Mouse (Mus musculus): ENCODE results near the gene Adgrg6. TPM values are rescaled to one million over a fixed set of nuclear protein-coding genes. Genes with fewer than 3 reads are reported as not detected.

Gene Adgrg6
- total RNA-seq, 2 experiments from 2014 or later, result 2.9 to 3.2 TPM

DNA sequence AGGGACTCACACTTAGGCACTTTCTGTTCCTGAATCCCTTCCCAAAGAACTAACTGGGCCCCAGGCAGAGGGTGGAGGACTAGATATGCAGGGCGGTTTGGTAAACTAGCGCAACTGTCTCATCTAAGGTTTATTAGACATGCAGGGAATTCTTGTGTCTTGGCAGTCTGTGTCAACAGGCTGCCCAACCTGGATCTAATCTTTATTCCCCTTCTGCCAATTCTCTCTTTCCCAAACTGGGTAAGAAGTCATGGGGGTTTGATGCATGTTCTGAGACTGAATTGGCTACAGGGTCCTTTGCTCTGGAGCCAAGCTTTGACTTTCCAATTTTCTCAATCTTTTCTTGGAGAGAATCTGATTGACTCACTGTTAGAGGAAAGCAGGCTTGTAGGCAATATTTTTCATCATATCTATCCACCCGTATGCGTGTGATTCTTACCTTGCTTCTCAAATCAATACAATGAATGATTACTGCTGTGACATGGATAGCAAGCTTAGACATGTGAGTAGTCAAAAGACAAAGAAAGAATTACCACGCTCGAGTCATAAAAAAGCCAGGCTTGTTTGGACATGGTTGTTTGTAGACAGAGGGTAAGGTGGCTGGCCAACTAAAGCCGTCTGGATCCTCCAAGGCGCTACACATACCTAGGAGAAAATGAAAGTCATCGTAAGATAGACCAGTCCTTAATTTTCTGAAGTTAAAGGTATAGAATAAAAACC lies 104.4 kb downstream of the Adgrg6 start:
- no peak for DNase-seq (ENCODE audit: low spot score in 2 of 2)
- intact Hi-C loops (cut with DNase I), result no loop called here

DNA sequence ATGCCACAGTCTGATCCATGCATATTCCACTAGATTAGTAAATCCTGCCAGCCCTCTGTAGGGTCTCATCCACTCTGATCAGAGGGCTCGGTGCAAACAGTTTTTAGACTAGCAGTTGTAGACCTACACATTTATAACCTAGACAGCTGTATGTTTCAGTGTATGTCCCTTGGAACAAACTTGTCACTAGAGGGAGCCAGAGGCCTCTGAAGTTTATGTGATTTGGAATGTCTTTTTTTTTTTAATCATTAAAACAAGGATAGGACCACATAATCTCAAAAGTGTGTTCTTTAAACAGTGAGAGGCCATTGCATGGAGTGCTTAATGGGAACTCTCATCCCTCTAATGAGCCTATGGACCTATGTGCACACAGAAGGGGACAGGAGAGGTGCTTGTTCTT lies 141.4 kb downstream of the Adgrg6 start:
- intact Hi-C loops (cut with DNase I), result loop anchor here (2.0 kb wide), 1 partner anchor 301 kb away; the partner anchor contains the start of genes Nmbr and Vta1
- no peak for DNase-seq (ENCODE audit: low spot score in 2 of 2)

DNA sequence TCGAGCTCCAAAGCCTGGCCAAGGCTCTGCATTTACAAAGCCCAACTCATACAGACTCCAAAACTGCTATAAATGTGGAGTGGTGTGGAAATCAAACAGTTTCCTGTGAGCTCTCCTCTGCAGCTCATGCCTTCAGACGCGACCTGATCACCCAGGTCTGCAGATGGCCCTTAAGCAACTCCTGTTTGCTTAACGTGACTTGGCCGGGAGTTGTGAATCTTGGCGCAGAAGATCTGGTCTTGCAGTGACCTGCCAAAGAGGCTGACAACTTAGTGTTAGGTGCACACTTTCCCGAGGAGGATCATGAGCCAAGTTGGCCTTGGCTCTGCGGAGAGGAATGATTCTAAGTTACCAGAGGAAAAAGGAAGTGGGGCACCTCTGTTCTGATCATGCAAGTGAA lies 143.7 kb downstream of the Adgrg6 start:
- DNase-seq (ENCODE audit: low spot score in 2 of 2), result no peak
- intact Hi-C loops (cut with DNase I), result no loop called here

DNA sequence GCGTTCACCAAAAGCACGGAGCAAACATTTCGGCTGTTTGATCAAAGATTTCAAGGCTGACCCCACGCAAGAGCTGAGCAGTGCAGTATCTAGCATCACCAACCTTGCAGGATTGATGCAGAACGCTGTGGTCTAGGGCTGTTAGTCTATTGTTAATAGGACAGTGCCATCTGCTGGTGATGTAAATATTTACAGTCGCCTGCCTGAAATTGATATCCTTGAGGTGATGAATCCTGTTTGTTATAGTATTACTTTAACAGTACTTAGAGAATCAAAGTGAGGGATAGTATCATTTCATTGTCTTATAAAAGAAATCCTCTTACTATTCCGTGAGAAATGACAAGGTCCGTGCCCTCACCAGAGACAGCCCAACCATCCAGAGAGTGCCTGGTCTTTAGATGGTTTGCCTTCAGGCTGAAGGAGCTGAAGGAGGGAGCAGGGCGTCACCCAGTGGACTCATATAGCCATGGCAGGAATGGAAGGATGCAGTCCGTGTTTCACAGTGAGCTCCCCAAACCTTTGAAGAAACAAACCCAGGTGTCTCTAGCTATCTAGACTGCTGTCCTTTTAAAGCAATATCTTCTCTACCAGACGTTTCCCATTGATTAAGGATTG lies 154.3 kb downstream of the Adgrg6 start:
- intact Hi-C loops (cut with DNase I), result loop anchor here (2.0 to 5.0 kb wide), 4 partner anchors 69 to 1374 kb away; no protein-coding TSS in a partner anchor
- peak; percentile 70 to 79 for DNase-seq (ENCODE audit: low spot score in 2 of 2)

DNA sequence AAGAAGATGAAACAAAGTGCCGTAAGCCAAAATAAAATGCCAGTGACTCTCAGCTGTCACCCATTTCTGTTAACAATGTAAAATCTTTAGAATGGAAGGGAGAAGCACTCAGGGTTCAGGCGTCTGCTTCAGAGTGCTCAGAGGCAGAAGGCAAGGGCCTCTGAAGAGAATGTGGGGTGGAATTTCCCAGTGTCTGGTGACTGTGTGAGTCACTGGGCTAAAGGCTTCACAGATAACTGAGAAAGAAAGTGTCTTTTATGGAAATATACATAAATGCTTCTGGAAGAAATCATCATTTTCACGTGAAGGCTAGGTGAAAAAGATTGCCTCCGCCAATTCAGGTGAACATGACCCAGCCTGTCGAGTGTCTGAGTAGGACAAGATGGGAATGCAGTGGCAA lies 159.9 kb downstream of the Adgrg6 start:
- no peak for DNase-seq (ENCODE audit: low spot score in 2 of 2)
- intact Hi-C loops (cut with DNase I), result loop anchor here (10.0 kb wide), 1 partner anchor 421 kb away; the partner anchor contains the start of gene Hivep2

DNA sequence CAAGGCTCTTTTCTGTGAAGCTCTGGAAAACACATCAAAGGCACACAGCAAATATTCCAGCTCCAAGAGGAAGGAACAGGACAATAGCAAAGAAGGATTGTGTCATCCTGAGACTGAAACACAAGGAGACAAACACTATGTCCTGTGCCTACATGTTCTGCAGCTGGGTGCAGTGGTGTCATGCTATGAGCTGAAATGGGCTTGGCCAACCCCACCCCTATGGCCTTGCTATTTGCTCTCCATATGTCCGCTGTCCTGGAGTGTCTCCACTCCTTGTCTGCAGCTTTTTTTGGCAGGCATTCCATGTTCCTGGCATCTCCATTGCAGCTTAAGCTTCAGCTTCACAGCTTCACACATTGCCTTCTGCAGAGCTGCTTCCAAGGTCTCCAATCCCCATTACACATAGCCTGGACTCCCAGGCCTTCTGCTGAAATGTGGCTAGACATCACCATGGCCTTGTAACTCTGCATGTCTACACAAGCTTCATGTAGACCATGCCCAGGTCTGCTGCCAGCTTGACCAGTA lies 180.3 kb downstream of the Adgrg6 start:
- intact Hi-C loops (cut with DNase I), result no loop called here
- DNase-seq (ENCODE audit: low spot score in 2 of 2), result no peak

DNA sequence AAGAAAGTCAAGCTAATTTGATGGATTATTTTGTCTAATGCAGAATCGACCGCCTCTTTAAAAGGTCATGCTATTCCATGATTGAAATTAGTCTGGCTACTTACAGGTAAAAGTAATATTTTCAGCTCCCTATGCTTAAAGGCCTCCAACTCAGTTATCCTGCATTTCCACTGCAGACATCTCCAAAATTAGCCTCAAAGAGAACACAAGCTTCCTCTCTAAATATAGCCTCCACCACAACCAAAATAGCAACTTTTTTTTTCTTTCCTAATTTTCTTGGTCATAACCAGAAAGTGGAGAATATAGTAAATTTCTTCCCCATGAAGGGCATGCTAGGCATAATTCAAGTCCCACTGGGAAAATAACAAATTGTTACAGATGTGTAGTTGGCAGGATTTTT lies 182.2 kb downstream of the Adgrg6 start:
- no peak for DNase-seq (ENCODE audit: low spot score in 2 of 2)

DNA sequence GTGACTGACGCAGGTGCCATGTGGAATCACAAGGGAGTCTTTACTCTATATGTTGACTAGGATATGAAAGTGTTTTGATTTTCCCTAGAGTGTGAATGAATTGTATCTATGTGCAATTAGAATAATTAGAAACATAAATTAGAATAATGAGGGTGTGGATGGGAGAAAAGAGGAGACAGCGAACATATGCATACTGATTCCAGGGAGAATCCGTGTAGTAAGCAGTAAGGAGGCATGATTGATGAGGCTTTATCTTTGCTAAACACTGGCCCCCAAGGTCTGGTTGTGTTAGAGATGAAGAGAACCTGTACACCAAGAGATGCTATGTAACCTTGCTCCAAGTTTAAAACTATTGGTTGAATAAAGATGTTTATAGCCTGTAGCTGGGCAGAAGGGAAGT lies 187.2 kb downstream of the Adgrg6 start:
- DNase-seq (ENCODE audit: low spot score in 2 of 2), result no peak
- intact Hi-C loops (cut with DNase I), result no loop called here

More for the DNA sequence above, 182.2 kb downstream of the Adgrg6 start:
- intact Hi-C loops (cut with DNase I), result no loop called here

Other genes with a start within 250 kb of the Adgrg6 start
- 10 to 100 TPM; 70.1 to 85.5 TPM for gene Vta1, start 159.9 kb upstream of the Adgrg6 start, total RNA-seq (2021)
- gene Nmbr, start 159.9 kb upstream of the Adgrg6 start, total RNA-seq (2021), result 1 to 10 TPM; 3.3 to 7.5 TPM
- not detected for gene Gje1, start 172.6 kb upstream of the Adgrg6 start, total RNA-seq (2021)

Measured in left cerebral cortex, postnatal 36 days (tissue).